Mouse (Mus musculus): ENCODE data around the gene Adgrl3. TPM values are rescaled to one million over a fixed set of nuclear protein-coding genes. Genes with fewer than 3 reads are reported as not detected.

The Adgrl3 gene
- polyA plus RNA-seq, 1 experiment: 64.4 TPM

DNA sequence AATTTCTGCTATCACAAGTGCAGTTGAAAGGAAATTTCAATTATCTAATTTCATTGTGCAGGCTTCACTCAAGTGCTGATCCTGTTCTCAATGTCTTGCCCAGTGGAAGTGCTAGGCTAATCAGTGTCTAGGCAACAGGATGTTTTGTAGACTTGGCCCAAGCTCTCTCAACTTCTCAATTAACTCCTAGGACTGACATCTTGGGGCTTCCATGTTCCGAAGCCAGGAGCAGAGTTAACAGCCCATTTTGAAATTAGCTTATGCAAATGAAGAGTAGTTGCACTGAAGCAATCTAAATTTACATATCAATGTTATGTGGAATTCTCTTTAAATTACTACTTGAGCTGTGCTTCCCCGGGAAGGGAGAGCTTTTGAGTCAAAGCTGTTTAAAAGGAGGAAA lies 339.6 kb downstream of the Adgrl3 start:
- peak in 1 of 2 experiments; percentile 27 for DNase-seq (ENCODE audit: extremely low spot score in 1 of 2, low spot score in 1 of 2)

DNA sequence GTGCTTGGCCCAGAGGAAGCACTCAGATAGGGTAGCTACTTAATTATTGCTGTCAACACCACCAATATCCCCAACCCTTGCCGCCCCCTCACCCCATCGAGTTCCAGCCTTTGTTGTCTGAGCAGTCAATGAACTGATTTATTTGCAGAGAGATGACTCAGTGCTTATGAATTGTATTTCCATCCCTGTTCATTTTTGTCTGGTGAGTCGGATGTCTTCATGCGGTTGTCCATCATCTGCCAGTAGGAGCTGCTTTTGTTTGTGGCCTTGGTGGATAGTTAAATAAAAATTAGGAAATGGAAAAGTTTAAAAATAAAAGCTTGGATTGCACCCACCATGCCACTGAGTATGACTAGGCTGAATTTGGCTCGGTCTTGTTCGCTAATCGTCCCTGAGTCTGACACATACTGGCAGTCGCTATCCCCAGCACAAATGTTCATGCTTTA lies 344.3 kb downstream of the Adgrl3 start:
- no peak for DNase-seq (ENCODE audit: extremely low spot score in 1 of 2, low spot score in 1 of 2)

DNA sequence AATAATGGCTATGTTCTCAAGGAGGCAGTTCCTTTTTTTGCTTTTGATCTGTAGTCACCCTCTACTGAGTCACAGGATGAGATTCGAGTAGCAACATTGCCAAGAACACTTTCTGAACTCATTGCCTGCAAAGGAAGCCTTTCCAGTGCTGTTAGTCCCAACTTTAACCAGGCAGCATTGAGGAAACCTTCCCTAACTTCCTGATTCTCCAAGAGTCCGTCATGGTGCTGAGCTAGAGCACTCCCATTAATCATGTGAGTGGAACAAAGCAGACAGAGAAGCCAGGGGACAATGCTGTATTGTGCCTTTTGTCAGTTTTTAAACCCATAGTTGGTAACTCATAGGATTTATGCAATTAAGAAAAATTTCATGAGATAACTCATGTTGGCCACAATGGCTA lies 345.3 kb downstream of the Adgrl3 start:
- no peak for DNase-seq (ENCODE audit: extremely low spot score in 1 of 2, low spot score in 1 of 2)

DNA sequence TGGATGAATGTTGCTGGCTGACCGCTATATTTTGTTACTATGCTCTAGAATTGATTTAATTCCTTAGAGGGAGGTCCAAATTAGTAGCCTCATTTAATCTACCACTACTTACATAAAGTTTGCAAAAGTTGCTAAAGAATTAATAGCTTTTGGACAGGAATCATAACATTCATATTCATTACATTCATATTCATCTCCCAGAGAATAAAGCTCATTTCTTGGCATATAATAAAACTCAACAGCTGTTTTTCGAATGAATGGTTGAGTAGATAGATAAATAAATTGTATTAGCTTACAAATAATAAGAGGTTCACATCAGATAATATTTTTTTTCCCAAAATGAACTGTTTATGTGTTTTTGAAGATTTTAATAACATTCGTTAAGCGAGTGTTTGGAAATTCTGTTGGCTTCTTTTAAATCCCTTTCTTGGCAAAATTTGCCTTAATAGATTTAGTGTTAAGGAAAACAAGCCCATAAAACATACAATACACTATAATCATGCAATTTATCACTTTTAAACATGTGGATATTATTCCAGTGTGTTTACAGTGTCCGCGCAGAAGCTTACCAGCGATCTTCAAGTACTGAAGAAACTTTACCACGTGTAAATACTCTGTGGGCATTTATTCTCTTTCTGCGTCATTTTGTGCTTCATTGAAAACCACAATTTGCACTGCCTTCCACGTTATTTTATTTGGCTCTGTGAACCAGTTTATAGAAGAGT lies 350.4 kb downstream of the Adgrl3 start:
- DNase-seq (ENCODE audit: extremely low spot score in 1 of 2, low spot score in 1 of 2): no peak

DNA sequence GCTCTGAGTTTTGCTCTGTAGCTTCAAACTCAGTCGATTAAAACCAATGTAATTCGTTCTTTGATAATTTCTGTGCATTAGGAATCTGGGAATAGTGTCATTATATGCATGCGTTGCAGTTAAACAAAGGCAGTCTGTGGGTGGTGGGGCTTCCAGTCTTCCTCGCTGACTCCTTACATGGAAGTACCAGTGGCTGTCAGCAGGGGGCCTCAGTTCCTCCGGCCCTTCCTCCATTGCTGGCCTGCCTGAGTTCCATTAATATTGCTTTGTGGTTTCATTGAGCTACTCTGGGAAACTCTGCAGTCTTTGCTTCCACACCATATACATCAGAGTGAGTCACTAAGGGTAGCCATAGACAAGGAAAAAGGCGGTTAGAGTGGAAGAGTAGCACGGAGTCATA lies 356.1 kb downstream of the Adgrl3 start:
- no peak for DNase-seq (ENCODE audit: extremely low spot score in 1 of 2, low spot score in 1 of 2)

DNA sequence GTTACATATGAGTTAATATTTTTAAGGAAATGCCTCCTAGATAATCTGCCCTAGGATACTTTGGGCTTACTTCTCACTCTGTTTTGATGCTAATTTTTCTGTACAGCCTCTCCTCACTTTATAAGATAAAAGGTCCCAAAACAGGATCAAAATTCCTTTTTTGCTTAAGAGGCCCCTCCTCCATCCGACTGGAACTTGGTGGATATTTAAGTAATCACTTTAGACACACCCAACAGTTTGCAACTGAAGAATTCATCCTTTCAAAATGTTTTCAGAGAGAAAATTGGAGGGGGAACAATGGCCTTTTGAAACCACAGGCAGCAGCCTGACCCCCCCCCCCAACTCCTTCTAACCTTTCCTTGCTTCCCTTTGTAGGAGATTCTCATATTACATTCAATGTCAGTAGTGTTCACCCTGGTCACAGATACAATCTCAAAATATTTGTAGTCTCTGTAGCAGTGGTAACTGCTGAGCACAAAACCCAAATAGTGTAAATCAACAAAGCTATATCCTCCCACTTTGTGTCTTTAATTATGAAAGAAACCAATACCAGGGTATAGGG lies 385.7 kb downstream of the Adgrl3 start:
- no peak for DNase-seq (ENCODE audit: extremely low spot score in 1 of 2, low spot score in 1 of 2)

DNA sequence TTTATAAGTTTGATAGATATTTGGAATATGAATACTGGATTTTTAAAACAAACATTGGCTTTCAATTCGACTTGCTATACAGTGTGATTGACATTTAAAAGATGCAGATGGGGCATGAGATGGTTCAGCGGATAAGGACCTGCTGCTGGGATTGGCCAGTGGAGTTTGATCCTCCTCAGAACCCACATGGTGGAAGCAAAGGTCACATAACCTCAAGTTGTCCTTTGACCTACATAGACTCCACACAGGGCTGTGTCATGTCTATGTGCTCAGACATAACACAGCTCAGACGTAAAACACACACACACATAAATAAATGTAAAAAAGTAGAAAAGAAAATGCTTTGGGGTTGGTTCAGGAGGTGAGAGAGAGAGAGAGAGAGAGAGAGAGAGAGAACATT lies 397.4 kb downstream of the Adgrl3 start:
- DNase-seq (ENCODE audit: extremely low spot score in 1 of 2, low spot score in 1 of 2): no peak

DNA sequence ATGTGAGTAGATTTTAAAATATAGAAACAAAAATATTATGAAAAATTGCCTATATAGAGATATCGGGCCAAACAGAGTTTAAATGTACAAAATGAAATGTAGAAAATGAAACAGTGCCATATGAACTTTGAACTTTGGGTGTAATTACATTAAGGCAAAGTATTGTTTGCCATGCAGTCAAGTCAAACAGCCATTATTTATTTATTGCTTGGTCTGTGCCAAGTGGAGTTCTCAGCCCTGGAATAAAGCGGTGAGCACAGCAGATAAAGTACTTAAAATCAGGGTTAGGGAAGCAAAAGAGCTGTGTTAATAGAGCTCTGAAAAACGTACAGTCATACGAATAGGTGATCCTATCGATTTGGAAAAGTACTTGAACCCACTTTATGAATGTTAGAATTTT lies 407.5 kb downstream of the Adgrl3 start:
- DNase-seq (ENCODE audit: extremely low spot score in 1 of 2, low spot score in 1 of 2): no peak

DNA sequence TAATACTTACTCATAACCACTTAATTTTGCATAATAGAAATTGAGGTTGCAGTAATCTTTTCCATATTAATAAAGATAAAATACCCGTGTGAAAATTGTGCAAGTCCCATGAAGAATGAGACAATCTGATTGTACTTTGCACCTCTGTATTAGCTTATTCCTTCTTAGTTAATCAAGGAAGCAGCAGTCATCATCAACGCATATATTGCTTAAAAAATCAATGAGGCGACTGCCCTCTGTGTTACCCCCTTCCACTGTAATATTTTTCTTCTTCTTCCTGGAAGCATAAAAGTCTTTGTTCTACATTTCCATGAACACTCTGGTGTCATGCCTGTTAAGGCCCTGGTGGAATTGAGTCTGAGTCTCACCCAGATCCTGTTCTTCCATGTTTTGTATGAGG lies 416.4 kb downstream of the Adgrl3 start:
- no peak for DNase-seq (ENCODE audit: extremely low spot score in 1 of 2, low spot score in 1 of 2)

DNA sequence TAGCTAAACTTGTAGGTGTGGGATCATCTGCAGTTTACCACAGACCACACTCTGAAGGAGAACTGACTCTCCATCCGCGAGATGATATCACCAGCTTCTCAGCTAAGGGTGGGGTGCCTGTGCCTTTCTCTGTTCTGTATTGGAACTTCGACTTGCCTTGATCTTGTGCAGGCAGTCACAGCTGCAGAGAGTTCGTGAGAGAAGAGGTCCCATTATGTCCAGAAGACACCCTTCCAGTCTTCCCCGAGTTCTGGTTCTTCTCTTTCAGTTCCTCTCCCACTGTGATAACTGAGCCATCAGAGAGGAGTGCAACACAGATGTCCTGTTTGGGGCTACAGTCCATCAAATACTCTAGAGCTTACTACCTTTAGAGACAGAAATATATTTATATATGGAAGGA lies 422.2 kb downstream of the Adgrl3 start:
- no peak for DNase-seq (ENCODE audit: extremely low spot score in 1 of 2, low spot score in 1 of 2)

DNA sequence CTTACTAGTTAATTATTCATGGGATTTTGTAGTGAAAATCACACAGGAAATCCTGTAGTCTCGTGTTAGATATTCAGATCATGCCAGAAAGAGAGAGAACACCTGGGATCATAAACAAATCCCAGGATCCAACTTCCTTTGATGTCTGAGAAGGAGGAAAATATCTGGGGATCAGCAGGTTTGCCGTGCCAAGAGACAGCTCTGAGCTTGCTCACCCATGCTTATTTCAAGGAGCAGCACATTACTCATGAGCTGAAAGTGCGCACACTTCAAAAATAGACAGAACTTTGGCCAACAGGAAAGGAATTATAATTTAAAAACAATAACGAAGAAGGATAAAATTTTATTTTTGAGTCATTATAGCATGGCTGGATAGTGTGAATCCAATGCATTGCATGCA lies 446.0 kb downstream of the Adgrl3 start:
- peak; percentile 11 to 61 for DNase-seq (ENCODE audit: extremely low spot score in 1 of 2, low spot score in 1 of 2)

DNA sequence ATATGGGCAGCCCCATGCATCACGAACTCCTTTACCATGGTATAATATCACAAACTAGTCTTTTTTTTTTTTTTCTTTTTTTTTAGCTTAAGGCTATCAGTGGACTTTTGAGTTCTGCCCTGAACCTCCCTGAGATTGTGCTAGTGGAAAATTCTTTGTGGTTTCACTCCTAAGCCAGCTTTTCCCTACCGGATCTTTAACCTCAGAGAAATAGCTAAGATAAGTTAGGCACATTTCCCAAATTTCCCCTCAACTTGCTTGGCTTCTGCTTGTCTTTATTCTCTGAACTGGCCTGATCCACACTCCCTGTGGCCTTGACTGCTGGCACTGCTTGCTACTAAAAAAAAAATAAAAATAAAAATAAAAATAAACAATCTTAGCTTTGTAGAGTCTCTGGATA lies 454.7 kb downstream of the Adgrl3 start:
- no peak for DNase-seq (ENCODE audit: extremely low spot score in 1 of 2, low spot score in 1 of 2)

DNA sequence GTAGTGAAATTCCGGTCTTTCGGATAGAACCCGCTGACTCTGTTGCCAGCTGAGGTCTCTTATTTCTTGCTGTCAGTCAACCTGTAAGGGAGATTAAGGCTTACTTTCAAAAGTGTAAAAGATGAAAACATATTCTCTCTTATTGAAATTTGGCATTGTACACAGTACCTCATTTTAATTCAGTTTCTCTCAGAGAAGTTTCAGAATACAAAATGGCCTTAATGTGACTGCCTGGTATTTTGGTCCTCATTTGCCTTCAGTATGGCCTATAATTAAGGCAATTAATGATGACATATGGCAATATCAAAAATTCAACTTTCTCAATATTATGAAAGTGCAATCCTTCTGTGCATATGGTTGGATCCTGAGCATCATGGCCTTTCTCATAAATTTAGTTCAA lies 455.5 kb downstream of the Adgrl3 start:
- no peak for DNase-seq (ENCODE audit: extremely low spot score in 1 of 2, low spot score in 1 of 2)

DNA sequence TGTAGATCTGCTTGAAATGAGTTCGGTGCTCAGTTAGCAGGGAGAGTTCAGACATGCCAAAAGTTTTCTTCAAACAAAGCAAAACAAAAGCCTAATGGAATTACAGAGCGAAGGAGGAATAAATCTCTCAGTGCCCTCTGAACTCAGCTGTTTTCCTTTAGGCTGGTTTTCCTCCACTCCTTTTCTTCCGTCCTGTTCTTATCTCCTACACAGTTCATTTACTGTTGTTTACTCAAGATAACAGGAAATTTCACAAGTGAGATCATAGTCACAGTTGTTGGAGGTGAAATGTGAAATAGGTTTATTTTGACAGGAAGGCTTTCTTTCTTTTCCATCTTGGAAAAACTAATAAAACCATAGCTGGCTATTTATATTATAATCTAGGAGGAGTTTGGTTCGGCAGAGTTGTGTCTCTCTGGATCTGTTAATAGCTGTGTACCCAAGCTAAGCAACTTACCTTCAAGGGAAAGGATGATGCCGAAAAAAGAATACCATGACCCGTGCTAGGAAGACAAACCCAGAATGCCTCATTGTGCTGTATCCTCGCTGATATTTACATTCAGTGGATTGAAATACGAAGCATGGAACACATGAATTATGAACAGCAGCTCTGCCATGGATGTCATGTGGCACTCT lies 456.2 kb downstream of the Adgrl3 start:
- no peak for DNase-seq (ENCODE audit: extremely low spot score in 1 of 2, low spot score in 1 of 2)

DNA sequence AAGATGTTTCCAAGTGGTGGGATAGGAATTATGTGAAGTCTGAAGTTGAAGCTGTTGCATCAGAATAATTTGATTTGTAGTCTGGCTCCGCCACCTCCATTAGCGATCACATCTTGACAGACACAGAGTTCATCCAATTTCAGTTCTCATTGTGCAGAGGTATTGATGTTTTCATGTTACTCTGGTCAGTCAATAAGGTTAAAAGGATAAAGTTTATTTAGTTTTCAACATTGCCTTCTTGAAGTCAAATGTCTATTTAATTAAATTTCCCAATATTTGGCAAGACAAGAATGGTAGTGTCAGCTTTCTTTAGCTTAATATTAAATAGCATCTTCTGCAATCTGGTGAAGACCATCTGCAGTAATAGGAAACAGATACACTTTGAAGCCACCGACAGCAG lies 461.0 kb downstream of the Adgrl3 start:
- no peak for DNase-seq (ENCODE audit: extremely low spot score in 1 of 2, low spot score in 1 of 2)

DNA sequence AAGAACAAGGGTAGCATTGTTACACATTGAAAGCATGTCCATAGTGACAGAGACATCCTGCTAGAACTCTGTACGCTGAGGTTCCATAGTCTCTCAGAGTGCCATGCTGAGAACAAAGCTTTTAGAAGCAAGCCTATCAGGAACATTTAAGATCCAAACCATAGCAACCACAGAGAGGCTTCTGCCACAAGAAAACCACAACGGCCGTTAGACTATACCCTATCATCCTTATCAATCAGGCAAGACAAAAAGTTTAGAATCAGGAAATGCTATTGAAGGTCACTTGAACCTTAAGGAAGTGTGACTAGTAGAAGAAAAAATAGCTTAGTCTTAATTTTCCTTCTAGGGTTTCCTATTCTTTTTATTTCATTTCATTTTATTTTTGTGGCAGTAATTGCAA lies 464.0 kb downstream of the Adgrl3 start:
- no peak for DNase-seq (ENCODE audit: extremely low spot score in 1 of 2, low spot score in 1 of 2)

DNA sequence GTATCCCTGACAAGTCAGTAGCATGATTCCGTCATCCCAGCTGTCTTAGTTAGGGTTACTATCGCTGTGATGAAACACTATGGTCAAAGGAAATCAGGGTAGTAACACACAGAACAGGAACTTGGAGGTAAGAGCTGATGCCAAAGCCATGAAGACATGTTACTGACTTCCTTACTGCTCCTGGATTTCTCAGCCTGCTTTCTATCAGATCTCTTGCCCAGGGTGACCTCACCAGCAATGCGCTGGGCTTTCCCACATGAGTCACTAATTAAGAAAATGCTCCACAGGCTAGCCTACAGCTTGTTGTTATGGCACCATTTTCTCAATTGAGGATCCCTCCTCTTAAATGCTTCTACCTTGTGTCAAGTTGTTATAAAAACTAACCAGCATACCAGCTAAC lies 481.1 kb downstream of the Adgrl3 start:
- DNase-seq (ENCODE audit: extremely low spot score in 1 of 2, low spot score in 1 of 2): no peak

DNA sequence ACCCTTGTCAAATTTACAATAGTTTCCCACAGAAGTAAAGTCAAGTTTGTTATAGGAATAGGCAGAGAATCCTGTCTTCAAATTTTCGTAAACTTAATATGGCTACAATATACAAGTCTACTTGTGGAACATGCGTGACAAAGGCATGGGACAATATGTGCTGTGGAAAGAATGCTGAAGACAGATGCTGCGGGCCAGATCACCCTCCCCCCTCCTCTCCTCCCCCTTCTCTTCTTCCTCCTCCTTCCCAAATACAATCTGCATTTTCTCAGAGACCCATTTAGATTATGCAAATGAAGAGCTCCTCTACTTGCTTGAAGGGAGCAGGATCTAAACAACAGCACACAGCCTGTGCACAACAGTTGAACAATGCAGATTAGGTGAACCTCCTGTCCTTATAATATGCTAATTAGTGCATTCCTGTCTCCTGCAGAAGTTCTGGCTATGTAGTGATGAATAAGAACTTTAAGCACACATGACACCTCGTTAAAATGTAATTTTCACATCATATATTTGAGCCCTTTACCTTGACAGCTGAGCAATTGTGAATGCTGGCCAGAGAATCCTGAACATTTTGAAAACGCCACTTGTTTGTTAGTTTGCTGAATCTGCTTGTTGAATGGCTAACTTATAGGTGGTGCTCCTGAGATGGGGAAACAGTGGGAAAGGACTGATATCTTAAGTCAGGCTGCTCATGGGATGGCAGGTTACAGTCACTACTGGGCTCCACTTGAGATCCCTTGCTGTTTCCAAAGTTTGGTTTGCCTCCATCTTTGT lies 499.0 kb downstream of the Adgrl3 start:
- no peak for DNase-seq (ENCODE audit: extremely low spot score in 1 of 2, low spot score in 1 of 2)

DNA sequence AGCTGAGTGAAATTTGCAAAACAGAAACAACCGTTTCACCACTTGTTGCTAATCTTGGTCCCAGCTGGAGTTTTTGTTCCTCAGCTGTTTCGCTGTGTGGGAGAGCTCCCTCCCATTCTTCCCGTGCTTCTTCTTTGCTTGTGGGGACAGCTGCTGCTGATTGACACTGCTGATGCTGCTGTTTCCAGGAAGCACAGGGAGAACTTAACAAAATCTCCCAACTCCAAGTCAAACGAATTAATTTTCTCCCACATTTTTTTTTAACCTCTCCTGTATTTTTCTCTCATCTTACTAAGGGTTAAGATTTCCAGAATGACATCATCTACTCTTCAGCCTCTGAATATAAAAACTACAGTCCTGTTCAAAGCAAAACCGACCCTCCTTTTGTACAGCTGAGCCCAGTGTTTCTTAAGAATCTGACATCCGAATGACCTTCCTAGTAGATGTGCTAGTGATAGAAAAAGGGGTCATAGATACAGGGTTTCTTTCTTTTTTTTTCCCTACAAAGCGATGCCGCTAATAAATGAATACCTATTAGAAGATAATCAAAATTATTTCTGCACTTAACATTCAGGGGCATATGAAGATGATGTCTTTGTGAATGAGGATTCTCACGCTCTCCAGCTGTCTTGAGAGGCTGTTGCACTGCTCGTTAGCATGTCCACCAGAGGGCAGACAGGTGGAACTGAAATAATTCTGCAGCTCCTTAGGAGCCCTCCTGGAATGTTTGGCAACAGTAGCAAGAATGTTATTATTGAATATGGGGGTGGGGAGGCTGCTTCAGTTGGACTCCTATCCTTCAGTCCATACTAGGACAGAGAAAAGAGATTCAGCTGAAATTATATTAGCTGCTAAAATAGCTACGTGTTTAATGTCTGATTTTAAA lies 499.8 kb downstream of the Adgrl3 start:
- DNase-seq (ENCODE audit: extremely low spot score in 1 of 2, low spot score in 1 of 2): peak; percentile 15 to 62

DNA sequence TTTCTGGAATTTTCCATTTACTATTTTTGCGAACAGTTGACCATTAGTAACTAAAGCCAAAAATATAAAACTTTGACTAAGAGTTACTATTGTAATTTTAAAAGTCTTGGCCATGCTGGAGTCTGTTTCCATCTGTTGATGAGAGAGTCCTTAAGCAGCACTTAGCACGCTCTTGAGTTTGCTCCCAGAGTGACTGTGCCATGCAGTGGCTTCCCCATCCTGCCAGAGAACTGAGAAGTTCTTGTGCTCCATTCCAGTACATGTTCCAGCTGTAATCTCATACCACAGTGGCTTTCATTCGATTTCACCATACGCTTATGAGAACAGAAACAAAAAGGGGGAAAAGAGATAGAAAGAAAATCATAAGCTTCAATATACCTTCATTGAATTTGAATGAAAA lies 502.8 kb downstream of the Adgrl3 start:
- DNase-seq (ENCODE audit: extremely low spot score in 1 of 2, low spot score in 1 of 2): no peak

Measured in frontal cortex, adult 2 months (tissue).